Mouse (Mus musculus) cerebellum, postnatal 4 days (tissue): ENCODE results near the gene Trmt61a.

ENCODE experiments used
- DNase-seq, 2 experiments: peaks; one replicate each; pipeline ENCODE4 v3.0.0; 2022; ENCODE audit warnings: low spot score in 2 of 2, mixed read lengths in 1 of 2

The Trmt61a gene

GRCm38 (mm10) chr12:111672581-111672980, 5.3 kb upstream of the Trmt61a start:
- no peak for DNase-seq

DNA sequence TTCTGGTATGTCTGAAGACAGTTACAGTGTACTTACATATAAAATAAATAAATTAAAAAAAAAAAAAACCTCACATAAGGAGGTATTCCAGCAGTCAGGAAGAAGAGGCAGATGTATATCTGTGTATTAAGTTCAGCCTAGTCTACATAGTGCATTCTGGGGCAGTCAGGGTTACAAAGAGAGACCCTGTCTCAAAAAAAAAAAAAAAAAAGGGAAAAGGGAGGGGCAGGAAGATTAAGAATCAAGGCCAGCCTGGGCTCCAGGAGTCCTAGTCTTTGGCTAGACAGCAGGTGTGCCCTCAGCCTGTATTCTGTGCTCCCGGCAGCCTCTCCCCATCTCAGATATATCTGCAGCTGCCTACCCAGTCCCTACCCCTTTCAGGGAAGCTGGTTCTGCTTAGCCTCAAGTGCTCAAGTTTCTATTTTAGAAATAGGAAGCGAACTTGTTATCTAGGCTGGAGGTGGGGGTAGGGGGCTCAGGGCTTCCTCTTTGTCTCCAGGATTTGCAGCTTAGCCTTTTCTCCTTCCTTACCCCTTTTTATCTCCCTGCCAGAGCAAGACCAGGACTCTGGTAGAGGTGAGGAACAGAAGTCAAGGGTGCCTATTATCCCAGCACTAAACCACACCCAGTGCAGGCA, 2.9 kb upstream of the Trmt61a start:
- no peak for DNase-seq

GRCm38 (mm10) chr12:111675797-111676580, 1.9 kb upstream of the Trmt61a start:
- DNase-seq, result no peak

GRCm38 (mm10) chr12:111677421-111677820, 484 bp upstream of the Trmt61a start:
- DNase-seq, result no peak

DNA sequence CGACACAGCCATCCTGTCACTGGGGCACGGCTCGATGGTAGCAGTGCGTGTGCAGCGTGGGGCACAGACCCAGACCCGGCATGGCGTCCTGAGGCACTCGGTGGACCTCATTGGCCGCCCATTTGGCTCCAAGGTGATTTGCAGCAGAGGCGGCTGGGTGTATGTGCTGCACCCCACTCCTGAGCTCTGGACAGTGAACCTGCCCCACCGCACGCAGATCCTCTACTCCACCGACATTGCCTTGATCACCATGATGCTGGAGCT, 697 bp downstream of the Trmt61a start:
- no peak for DNase-seq

- no peak for DNase-seq
Observed at GRCm38 (mm10) chr12:111678997-111679396, 1.1 kb downstream of the Trmt61a start.

GRCm38 (mm10) chr12:111680661-111681060, 2.8 kb downstream of the Trmt61a start:
- no peak for DNase-seq

- DNase-seq, result no peak
Observed at GRCm38 (mm10) chr12:111681305-111681704, 3.4 kb downstream of the Trmt61a start.

DNA sequence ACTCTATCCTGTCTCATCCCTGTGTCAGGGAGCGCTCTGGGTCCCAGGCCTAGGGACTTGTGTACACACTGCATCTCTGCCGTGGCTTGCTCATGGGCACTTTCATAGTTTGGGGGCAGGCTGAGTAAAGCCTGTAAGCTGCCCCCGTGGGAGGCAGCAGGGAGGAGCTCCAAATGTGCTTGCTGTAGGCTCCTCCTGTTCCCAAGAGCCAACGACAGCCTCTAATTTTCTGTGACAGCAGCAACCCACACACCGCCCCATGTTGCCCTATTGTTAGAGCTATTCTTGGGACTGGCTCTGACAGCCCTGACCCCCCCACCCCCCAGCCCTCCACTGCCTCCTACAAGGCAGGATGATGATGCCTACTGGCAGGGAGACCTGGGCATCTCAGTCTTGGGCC, 4.1 kb downstream of the Trmt61a start:
- DNase-seq, result no peak

DNA sequence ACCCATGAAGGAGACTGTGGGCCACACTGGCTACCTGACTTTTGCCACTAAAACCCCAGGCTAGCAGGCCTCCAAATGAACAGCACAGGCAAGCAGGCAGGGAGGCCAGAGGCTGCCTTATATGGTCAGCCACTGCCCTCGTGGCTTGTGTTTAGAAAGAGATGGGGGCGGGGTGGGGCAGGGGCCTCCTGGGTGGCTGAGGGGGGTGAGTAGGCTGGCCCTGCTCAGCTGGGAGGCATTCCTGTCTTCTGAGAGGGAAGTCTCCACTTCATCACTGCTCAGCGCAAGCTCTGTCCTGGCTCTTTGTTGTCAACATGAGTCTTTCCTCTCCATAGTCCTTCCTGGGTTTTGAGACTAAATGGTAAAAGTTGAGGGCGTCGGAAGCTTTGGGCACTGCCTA, 4.9 kb downstream of the Trmt61a start:
- DNase-seq, result no peak

GRCm38 (mm10) chr12:111686390-111686789, 8.5 kb downstream of the Trmt61a start:
- no peak for DNase-seq

GRCm38 (mm10) chr12:111687350-111688068, 9.6 kb downstream of the Trmt61a start:
- peak in 1 of 2 experiments; percentile 75 for DNase-seq

- DNase-seq, result no peak
Observed at GRCm38 (mm10) chr12:111688069-111688428, 10.1 kb downstream of the Trmt61a start.

DNA sequence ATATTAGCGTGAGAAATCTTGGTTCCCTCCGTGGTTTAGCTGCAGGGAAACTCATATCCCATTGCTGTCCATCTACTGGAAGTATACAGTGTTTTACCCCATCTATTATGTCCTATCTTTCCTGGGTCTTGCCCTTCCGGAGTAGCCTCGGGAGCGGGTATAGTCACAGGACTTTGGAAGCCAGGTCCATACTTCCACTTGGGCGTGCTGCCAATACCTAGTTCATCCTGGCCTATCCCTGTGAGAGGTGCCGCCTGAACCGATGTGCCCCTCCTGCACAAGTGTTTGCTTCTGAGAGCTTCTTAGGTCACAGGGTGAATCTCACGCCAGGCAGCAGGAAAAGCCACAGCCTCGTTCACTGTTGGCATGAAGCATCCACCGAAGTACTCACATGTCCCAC, 11.5 kb downstream of the Trmt61a start:
- DNase-seq, result no peak

GRCm38 (mm10) chr12:111691346-111691872, 13.5 kb downstream of the Trmt61a start:
- DNase-seq, result no peak

DNA sequence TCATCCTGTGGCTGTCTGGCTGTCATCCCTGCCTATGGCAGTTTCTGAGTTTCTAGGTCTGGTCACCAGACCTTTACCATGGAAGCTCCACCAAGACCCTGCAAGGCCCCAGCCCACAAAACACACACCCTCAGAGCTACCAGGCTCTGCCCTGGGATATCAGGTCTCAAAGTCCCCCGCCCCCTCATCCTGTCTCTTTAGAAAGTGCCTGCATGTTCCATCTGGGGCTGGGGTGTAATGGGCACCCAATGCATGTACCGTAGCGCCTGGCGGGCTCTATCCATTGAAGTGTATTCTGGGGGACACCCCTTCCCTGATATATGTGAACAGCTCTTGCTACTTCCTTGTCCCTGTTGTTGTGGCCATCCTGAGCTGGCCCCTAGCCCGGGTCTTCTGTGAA, 15.0 kb downstream of the Trmt61a start:
- no peak for DNase-seq

DNA sequence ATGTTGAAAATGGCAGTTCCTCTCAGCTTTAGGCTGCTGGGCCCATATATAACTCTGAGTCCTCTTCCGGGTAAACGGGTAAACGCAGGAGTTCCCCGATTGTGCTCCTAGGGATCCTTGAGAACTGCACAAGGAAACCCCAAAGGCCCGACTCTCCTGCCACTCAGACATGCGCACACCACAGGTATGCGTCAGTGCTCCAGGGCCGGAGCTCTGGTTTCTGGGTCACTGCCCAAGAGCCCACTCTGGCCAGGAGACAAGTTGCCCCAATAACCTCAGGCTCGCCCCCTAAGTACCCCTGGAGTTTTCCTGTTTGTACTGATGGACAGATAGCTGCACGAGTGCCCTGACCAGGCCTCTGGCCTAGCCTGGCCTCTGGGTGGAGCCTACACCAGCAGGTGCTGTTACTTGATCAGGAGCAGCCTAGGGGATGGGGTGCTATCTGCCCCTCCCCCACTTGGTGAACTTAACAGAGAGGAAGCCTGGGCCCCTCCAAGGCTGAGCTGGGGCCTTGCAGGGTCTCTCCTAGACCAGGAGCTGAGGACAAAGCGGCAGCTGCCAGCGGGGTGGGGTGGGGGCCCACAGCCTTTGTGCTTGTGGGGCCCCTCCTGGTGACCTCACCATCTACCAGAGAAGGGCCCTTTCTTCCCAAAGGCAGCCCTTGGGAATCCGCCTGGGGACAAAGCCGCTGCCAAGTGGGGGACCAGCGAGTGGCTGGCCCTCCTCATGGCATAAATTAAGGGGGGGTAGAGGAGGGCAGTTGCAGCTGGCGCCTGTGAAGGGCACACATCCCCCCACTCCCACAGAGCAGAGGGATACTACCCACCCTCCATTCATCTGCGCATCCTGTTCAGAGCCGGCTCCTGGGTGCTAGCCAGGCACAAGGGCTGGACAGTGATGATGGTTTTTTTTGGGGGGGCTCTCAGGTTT, 15.7 kb downstream of the Trmt61a start:
- DNase-seq, result peak in 1 of 2 experiments; percentile 70

GRCm38 (mm10) chr12:111694271-111694781, 16.4 kb downstream of the Trmt61a start:
- DNase-seq, result no peak

DNA sequence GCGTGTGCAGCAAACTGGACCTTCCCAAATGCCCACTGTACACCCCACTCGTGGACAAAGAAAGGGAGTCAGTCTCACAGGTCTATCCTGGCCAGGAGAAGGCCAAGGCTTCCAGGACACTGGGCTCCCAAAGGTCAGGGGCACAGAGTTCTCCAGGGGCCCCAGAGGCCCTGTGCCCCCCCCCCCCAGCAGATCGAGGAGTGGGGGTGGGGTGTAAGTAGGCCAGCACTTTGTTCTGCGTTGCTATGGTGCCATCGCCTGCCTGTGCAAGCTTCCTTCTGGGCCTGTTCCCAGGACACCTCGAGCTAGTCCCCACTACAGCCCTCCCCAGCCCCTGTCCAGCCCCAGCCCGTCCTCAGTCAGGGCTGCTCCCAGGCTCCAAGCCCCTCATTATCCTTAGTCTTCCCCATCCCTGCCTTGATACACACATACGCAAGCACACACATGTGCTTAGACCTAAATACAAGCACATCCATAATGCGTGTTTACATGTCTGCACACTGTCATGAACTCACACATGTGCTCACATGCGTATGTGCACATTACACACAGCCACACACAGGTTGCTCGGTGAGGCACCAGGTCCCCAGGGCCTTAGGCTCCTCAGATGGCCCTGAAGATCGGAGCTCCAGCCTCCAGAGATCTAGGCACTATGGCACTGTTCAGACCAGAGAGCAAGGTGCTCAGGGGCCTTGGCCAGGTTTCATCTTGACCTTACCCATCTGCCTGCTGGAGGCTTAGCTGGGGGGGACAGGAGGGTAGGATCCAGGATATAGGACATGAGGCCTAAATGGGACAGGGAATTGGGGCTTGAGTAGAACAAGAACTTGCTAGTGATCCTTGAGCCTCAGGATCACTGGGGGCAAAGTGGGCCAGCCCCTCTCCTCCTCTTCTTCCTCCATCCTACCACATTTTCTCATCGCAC, 17.2 kb downstream of the Trmt61a start:
- peak in 1 of 2 experiments; percentile 50 for DNase-seq

- DNase-seq, result peak in 1 of 2 experiments; percentile 82
Observed at GRCm38 (mm10) chr12:111696239-111696638, 18.3 kb downstream of the Trmt61a start.
